Mouse (Mus musculus): ENCODE data around the gene Sctr.

DNA sequence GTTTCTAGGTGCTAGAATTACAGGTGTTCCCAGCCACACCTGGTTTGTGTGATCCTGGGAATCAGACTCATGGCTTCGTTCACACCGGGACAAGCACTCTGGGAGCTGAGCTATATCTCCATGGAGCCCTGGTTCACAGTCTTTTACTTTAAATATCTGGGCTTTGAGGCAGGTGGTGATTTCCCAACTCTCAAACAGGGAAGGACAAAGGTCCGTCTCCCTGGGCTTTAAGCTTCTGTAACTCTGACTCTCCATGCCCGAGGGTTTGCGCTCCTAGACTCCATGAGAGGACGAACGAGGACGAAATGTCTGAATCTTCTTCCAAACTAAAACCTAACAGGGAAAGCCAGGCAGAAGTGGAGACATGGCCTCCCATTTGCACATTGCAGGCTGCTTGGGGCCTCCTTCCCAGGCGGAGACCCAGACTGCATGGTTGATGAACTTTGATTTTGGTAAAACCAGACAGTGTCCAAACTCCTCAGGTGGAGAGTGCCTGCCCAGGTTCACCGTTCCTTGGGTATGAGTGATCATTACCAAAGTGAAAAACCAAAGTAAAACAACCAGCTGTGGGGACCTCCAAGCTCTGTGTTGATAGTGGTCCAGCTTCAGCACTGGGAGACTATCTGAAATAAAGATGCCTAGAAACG, 57.5 kb downstream of the Sctr start:
- no peak for TF ChIP-seq CTCF (IDR thresholded peaks at IDR 0.05; ENCODE audit: borderline replicate concordance, extremely low read depth, insufficient read depth, insufficient read length)
- no peak for TF ChIP-seq POLR2A (IDR thresholded peaks at IDR 0.05; ENCODE audit: borderline replicate concordance, extremely low read depth, insufficient read depth, insufficient read length, poor library complexity, severe bottlenecking)
